Mouse (Mus musculus): ENCODE measurements at regions not wholly inside any gene's neighbourhood (a gene's known extent, or its start where the extent isn't known, plus 50 kb on each side); places are given as distances from the start of the nearest gene placed in this dataset.
"Not testable (repeated sequence)": the region's sequence is repeated elsewhere in the genome, so short reads cannot be mapped to it uniquely, and the experiment has no call there.

- not testable (repeated sequence) for DNase-seq (ENCODE audit: low read depth, low spot score)
These were observed 229.6 kb upstream of the Pld5 start for GRCm38 (mm10) chr1:176504731-176505130.

- no peak for DNase-seq (ENCODE audit: low read depth, low spot score)
These were observed 224.0 kb upstream of the Pld5 start for GRCm38 (mm10) chr1:176499010-176499650.

GRCm38 (mm10) chr1:176468560-176468959 is 193.4 kb upstream of the Pld5 start:
- no peak for DNase-seq (ENCODE audit: low read depth, low spot score)

- no peak for DNase-seq (ENCODE audit: low read depth, low spot score)
These were observed 187.0 kb upstream of the Pld5 start for GRCm38 (mm10) chr1:176462125-176462524.

DNA sequence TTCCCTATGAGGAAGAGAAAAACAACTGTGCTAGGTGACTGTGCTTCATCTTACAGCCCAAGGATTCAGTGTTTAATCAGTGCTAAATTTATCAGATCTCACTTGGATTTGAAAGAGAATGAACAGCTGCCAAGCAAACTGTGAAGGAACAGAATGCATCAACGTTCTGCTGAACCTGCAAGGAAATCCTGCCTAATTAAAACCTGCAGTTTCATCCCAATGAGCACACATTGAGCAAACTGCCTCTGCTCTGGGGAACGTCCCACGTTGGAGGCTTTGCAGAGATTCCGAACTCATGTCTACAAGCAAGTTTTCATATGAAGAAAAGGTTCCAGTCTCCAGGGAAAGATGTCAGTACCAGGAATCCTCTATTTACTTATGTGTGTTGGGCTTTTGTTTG is 171.6 kb upstream of the Pld5 start:
- DNase-seq (ENCODE audit: low read depth, low spot score): no peak

GRCm38 (mm10) chr1:176443712-176444111 is 168.6 kb upstream of the Pld5 start:
- DNase-seq (ENCODE audit: low read depth, low spot score): no peak

DNA sequence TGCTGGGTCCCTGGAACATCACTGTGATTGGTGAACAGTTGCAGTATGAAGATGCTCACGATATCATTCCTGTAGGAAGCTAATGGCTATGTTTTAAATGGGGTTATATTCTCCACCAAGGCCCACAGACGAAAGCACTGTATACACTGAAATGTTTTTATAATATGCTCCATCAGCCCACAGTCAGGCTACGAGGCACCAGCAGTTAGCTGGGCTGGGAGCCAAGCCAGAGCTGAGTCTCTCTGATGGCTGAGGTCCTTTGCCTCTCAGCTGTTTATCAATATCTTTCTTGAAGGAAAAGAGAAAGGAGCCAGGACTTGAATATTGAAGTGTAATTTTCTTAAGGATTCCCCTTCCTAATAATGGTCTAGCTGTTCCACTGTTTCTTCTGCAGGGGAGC is 165.1 kb upstream of the Pld5 start:
- DNase-seq (ENCODE audit: low read depth, low spot score): no peak

GRCm38 (mm10) chr1:176427835-176428234 is 152.7 kb upstream of the Pld5 start:
- DNase-seq (ENCODE audit: low read depth, low spot score): peak; percentile 18

DNA sequence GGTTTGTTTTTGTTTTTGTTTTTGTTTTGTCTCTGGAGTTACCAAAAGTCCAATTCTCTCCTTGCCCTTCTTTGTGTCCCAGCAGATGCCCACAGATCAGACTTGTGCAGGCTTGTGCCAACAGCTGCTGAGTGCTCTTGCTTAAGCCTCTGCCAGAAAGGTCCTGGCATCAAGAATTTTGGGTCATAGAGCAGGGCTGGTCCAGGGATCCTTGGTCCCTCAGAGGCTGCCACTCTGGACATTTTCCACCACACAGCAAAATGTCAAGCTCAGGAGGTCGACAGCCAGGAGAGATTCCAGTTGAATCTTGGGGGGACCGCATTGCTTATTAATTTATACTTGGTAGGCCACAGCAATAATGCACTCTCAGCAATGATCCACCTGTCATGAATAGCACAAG is 151.9 kb upstream of the Pld5 start:
- DNase-seq (ENCODE audit: low read depth, low spot score): no peak

- DNase-seq (ENCODE audit: low read depth, low spot score): no peak
These were observed 142.1 kb upstream of the Pld5 start for GRCm38 (mm10) chr1:176417251-176417650.

DNA sequence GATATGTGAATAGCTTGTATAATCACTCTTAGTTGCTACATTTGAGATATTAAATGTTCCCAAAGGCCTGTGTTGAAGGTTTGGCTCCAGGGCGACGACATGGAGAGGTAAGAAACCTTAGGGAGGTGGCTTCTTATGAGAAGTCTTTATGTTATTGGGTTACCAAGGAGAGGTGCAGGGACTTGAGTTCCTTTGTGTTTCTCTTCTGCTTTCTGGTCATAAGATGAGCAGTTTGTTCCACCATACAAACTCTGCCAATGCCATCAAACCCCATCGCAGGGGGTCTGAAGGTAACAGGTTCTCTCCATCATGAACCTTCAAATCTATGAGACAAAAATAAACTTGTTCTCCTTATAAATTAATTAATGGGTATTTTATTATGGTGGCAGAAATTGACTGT is 129.0 kb upstream of the Pld5 start:
- DNase-seq (ENCODE audit: low read depth, low spot score): no peak

- no peak for DNase-seq (ENCODE audit: low read depth, low spot score)
These were observed 104.5 kb upstream of the Pld5 start for GRCm38 (mm10) chr1:176379645-176380044.

DNA sequence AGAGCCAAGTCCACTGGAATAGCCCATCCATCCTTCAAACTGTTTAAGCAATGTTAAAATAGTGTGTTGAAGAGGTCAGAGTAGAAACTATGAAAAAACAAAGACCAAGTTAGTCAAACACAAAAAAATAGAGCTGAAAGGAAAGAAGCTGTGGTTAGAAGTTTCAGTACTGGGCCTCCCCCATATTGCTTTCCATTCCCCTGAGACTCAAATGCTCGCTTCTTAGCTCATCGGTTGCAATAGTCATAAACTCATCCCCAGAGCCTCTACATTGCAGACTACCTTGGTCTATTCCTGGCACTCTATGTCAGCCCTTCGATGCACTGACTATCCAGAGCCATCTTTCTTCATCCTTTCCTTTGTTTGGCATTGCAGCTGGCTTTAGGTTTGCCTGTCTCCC is 91.8 kb upstream of the Pld5 start:
- no peak for DNase-seq (ENCODE audit: low read depth, low spot score)

DNA sequence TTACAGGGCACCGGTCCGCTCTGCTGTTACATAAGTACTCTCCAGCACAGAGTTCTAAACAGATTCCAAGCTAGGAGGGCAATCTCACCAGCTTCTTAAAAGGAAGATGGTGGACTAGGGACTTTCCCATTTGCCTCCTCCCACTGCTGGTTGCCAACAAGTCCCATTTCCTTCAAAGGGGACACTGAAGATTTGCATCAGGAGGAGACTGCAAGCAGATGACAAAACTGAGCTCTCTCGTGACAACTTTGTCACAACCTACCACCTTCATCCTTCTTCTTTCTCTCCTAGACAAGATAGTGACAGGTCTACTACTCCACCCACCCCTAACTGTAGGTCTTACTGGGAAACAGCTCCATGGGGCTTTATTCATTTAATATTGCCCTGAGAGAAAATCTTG is 85.8 kb upstream of the Pld5 start:
- DNase-seq (ENCODE audit: low read depth, low spot score): no peak

DNA sequence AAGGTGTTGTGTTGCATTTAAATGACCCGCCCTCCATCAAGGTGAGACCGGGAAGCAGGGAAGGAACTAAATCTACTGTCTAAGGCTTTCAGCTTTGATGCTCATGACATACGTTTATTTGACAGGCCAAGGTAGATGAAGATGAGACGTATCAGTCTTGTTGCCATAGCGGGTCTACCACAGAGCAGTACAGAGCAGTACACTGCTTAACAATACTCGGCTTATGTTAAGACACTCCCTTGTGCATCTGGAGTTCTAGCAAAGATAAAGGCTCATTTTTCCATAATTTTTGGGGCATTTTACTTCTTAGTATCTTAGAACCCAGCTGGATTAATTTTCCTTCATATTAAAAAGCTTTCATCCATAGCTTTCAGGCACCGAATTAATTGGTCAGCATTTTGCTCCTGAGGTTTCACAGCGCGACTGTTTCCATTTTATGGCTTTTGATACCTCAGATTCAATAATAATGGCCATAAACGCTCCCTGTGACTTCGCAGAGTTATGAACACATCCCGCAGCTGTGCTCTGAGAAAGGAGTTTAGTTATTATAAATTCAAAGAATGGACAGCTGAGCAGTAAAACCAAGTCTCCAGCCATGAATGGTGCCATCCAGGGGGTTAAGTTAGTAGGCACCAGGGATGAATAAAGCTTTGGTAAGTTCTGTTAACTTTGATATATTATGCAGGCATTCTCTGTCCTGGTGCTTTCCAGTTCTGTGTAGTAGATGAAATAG is 85.0 kb upstream of the Pld5 start:
- no peak for DNase-seq (ENCODE audit: low read depth, low spot score)

GRCm38 (mm10) chr1:176355342-176355741 is 80.2 kb upstream of the Pld5 start:
- DNase-seq (ENCODE audit: low read depth, low spot score): peak; percentile 14

GRCm38 (mm10) chr1:176354898-176355297 is 79.8 kb upstream of the Pld5 start:
- no peak for DNase-seq (ENCODE audit: low read depth, low spot score)

DNA sequence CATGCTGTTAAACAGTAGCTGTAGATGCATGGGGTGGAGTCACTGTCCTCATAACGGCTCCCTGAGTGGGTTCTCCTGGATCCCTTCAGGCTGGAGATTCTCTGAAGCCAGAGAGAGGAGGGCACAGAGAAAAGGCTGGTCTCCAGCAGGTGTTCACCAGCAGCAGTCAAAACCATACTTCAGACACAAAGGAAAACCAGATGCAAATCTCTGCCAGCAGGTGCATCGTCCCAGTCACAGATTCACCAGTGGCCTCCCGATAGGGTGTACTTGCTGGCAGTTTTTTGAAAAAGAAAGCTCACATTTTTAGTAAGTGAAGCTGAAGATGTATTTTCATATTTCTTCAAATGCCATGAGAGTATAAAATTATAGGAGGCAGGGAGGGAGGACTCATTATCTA is 77.6 kb upstream of the Pld5 start:
- no peak for DNase-seq (ENCODE audit: low read depth, low spot score)

GRCm38 (mm10) chr1:176349909-176350495 is 74.9 kb upstream of the Pld5 start:
- no peak for DNase-seq (ENCODE audit: low read depth, low spot score)

DNA sequence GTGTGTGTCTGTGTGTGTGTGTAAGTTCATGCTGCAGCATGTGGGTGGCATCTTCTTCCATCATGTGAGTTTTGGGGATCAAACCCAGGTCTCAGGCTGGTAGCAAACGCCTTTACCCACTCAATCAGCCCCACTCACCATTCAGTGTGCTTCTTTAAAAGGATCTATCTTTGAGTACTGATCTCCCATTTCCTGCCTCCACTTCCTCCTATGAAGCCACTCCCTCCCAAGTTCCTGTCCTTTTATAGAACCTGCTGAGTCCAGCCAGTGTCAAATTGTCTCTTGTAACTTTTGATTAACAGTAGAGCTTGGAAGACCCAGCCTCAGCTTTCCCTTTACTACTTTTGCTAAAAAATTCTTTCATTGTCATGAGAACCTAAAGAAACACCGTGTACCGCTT is 73.0 kb upstream of the Pld5 start:
- DNase-seq (ENCODE audit: low read depth, low spot score): no peak

- no peak for DNase-seq (ENCODE audit: low read depth, low spot score)
These were observed 56.2 kb upstream of the Pld5 start for GRCm38 (mm10) chr1:176331344-176331743.

Measured in mesoderm, embryonic 11.5 days (tissue).